Mouse (Mus musculus) CH12.LX (cell line): ENCODE results near the gene Pde9a. TPM values are rescaled to one million over a fixed set of nuclear protein-coding genes. Genes with fewer than 3 reads are reported as not detected.

Source experiments
- DNase-seq: peaks from one replicate; pipeline ENCODE4 v3.0.0-alpha.2; 2013; ENCODE audit errors: extremely low read depth
- H3K27ac ChIP-seq: 2 replicates; pipeline ENCODE4 v1.5.1; 2012; ENCODE audit warnings: low read depth, mild to moderate bottlenecking, control low read depth, moderate library complexity; ENCODE audit not compliant: insufficient read depth
- H3K27me3 ChIP-seq: replicated peaks from 2 replicates; pipeline ENCODE3; 2012; ENCODE audit warnings: inconsistent platforms
- H3K36me3 ChIP-seq, 2 experiments: replicated peaks in 1 of 2; 2 replicates each; pipeline versions ENCODE3 to v1.6.1; 2012; ENCODE audit warnings: inconsistent platforms in 1 of 2, low read length in 1 of 2, mild to moderate bottlenecking in 1 of 2, mixed read lengths in 1 of 2, moderate library complexity in 1 of 2; ENCODE audit not compliant: control insufficient read depth in 1 of 2, insufficient read depth in 1 of 2
- H3K4me1 ChIP-seq, 2 experiments: 2 replicates each; pipeline ENCODE4 v1.6.1; 2012; ENCODE audit warnings: inconsistent platforms in 1 of 2, moderate library complexity in 1 of 2; ENCODE audit not compliant: insufficient read depth in 2 of 2, control insufficient read depth in 1 of 2
- H3K4me2 ChIP-seq: 2 replicates; pipeline ENCODE4 v1.6.1; 2012; ENCODE audit warnings: low read depth, mild to moderate bottlenecking, control low read depth; ENCODE audit not compliant: poor library complexity, insufficient read depth, severe bottlenecking
- H3K4me3 ChIP-seq, 3 experiments: fragments of 150-350 bp in 1 of 3; sonication (generic) in 1 of 3; replicated peaks in 1 of 3; 2 replicates each; pipeline versions ENCODE3 to v1.5.1; 2011 to 2012; ENCODE audit warnings: low read depth in 2 of 3, low read length in 2 of 3, mild to moderate bottlenecking in 2 of 3, moderate library complexity in 2 of 3, control low read depth in 1 of 3, improper control_type of control experiment in 1 of 3, inconsistent platforms in 1 of 3, mixed read lengths in 1 of 3; ENCODE audit not compliant: poor library complexity in 1 of 3
- H3K79me2 ChIP-seq: replicated peaks from 2 replicates; pipeline ENCODE4 v1.6.1; 2012; ENCODE audit warnings: mild to moderate bottlenecking, moderate library complexity; ENCODE audit not compliant: control insufficient read depth, poor library complexity, insufficient read depth, severe bottlenecking; ENCODE audit errors: extremely low read depth
- H3K9ac ChIP-seq: 2 replicates; pipeline ENCODE4 v1.6.1; 2012; ENCODE audit warnings: low read depth, mild to moderate bottlenecking, control low read depth, moderate library complexity; ENCODE audit not compliant: insufficient read depth
- H3K9me3 ChIP-seq: replicated peaks from 2 replicates; pipeline ENCODE3; 2012; ENCODE audit warnings: low read length, inconsistent platforms, mixed read lengths
- CHD1 ChIP-seq: IDR thresholded peaks from 2 replicates; pipeline ENCODE4 v1.6.1; 2012; ENCODE audit warnings: low read depth, low read length, improper control_type of control experiment, inconsistent platforms
- CHD2 ChIP-seq: IDR thresholded peaks from 2 replicates; pipeline ENCODE4 v1.6.1; 2011; ENCODE audit warnings: low read length, improper control_type of control experiment
- ELF1 ChIP-seq: IDR thresholded peaks from 2 replicates; pipeline ENCODE4 v1.6.1; 2014; ENCODE audit warnings: low read depth, mild to moderate bottlenecking, inconsistent platforms, low read length, improper control_type of control experiment
- GABPA ChIP-seq: IDR thresholded peaks from 2 replicates; pipeline ENCODE4 v1.6.1; 2012; ENCODE audit warnings: low read depth, low read length, improper control_type of control experiment, inconsistent platforms; ENCODE audit not compliant: insufficient replicate concordance
- IRF4 ChIP-seq: IDR thresholded peaks from 2 replicates; pipeline ENCODE4 v1.6.1; 2014; ENCODE audit warnings: low read depth, mild to moderate bottlenecking, inconsistent platforms, low read length, improper control_type of control experiment
- JUND ChIP-seq: conservative IDR thresholded peaks from 2 replicates; pipeline ENCODE4 v1.6.1; 2011; ENCODE audit warnings: low read depth, low read length, improper control_type of control experiment
- MAZ ChIP-seq: IDR thresholded peaks from 2 replicates; pipeline ENCODE4 v1.6.1; 2012; ENCODE audit warnings: low read depth, mild to moderate bottlenecking, inconsistent platforms, low read length, improper control_type of control experiment, moderate library complexity
- NRF1 ChIP-seq: IDR thresholded peaks from 2 replicates; pipeline ENCODE4 v1.6.1; 2014; ENCODE audit warnings: low read depth, mild to moderate bottlenecking, inconsistent platforms, low read length, improper control_type of control experiment, moderate library complexity
- PAX5 ChIP-seq: IDR thresholded peaks from 2 replicates; pipeline ENCODE4 v1.6.1; 2012; ENCODE audit warnings: low read length, inconsistent platforms, mixed read lengths
- RAD21 ChIP-seq: IDR thresholded peaks from 2 replicates; pipeline ENCODE4 v1.6.1; 2011; ENCODE audit warnings: low read depth, mild to moderate bottlenecking, low read length, improper control_type of control experiment, moderate library complexity
- SMC3 ChIP-seq: IDR thresholded peaks from 2 replicates; pipeline ENCODE4 v1.6.1; 2011; ENCODE audit warnings: low read depth, low read length, improper control_type of control experiment
- USF1 ChIP-seq: IDR thresholded peaks from 2 replicates; pipeline ENCODE4 v1.6.1; 2014; ENCODE audit warnings: low read depth, mild to moderate bottlenecking, inconsistent platforms, low read length, improper control_type of control experiment
- ZC3H11A ChIP-seq: IDR thresholded peaks from 2 replicates; pipeline ENCODE4 v1.6.1; 2012; ENCODE audit warnings: low read depth, mild to moderate bottlenecking, inconsistent platforms, low read length, improper control_type of control experiment
- ZKSCAN1 ChIP-seq: IDR thresholded peaks from 2 replicates; pipeline ENCODE4 v1.6.1; 2012; ENCODE audit warnings: low read depth, inconsistent platforms, low read length, improper control_type of control experiment, borderline replicate concordance
- ZMIZ1 ChIP-seq: IDR thresholded peaks from 2 replicates; pipeline ENCODE4 v1.6.1; 2012; ENCODE audit warnings: low read depth, mild to moderate bottlenecking, inconsistent platforms, low read length, improper control_type of control experiment
- dilution Hi-C: fragments of 300-500 bp; cut with MboI; formaldehyde crosslinking; loops from 2 replicates; pipeline ENCODE4 v1.14.3; 2020; ENCODE audit warnings: low sequenced_read_pairs; ENCODE audit not compliant: extremely low pct_unique_long_range_greater_than_20kb, extremely low pct_ligation_motif_present
- in situ Hi-C: fragments of 300-500 bp; cut with MboI; formaldehyde crosslinking; loops from 3 replicates; pipeline ENCODE4 v1.14.3; 2019; ENCODE audit warnings: low sequenced_read_pairs, low pct_ligation_motif_present, low pct_unique_long_range_greater_than_20kb, mixed read lengths
- polyA plus RNA-seq: library from polyadenylated mRNA; unstranded; fragments of >175 nt; gene quantifications from 2 replicates; pipeline ENCODE4 v1.2.1, GENCODE M21; 2012; ENCODE audit warnings: low read depth; ENCODE audit not compliant: insufficient read length
- total RNA-seq, 2 experiments: library from RNA; depleted of rRNA; stranded (reverse); fragments of 300-350 nt in 1 of 2; fragments of >200 nt in 1 of 2; gene quantifications; 2 replicates each; pipeline ENCODE4 v1.2.3; 2012 to 2014

Pde9a gene
- total and polyA plus RNA-seq, 3 experiments: not detected

DNA sequence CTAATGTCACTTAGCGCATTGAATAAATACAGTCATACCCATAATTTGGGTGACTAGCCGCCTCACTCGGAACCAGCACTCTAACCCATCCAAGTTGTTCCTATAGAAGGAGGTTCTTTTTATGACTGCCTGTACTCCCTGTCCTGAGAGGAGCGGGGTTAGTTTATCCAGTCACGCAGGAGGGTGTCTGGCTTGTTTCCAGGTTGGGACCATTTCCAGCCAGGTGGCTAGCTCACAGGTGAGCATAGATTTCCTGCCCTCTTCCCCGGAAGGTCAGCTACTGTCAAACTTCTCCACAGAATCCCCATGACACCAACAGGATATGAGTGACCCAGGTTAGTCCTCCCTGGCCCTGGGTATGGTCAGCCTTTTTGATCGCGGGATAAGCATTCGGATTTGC lies 51.5 kb downstream of the Pde9a start:
- Histone ChIP-seq H3K4me3 (no peak overlapping the region), H3K9me3 (no peaks in the 10 kb centered on the region), H3K79me2 (no peaks in the 10 kb centered on the region), H3K36me3 (no peaks in the 10 kb centered on the region), H3K4me2 (no peak overlapping the region), H3K9ac (no peak overlapping the region), H3K4me1 (peaks cover 5 to 21% of the 10 kb centered on the region in 2 experiments; a peak in 3 of 4 replicates), H3K27ac (no peak overlapping the region), H3K27me3 (peaks cover 18% of the 10 kb centered on the region)
- no peak for DNase-seq
- in situ Hi-C loops: no loop called here
- dilution Hi-C loops: no loop called here
- TF ChIP-seq CHD1 (no peak), ZKSCAN1 (no peak), ZMIZ1 (no peak), JUND (no peak), PAX5 (no peak), ZC3H11A (no peak), RAD21 (no peak), MAZ (no peak), GABPA (no peak), SMC3 (no peak), ELF1 (no peak)

DNA sequence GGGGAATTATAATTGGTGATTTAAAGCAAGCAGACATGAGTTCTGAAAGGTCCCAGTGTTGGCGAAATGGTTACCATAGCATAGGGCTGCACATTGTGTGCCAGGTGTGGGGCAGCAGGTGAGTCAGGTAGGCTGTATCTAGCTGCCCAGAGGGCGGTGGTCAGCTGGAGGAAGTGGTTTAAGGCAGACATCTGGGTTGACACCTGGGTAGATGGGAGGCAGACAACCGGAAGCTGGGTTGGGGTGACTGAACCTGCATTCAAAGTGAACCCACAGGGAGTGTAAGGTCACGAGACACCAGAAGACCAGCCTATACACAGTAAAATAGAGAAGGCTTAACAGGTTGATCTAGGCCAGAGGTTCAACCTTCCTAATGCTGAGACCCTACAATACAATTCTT lies 54.0 kb downstream of the Pde9a start:
- Histone ChIP-seq H3K4me1 (peaks cover 0 to 4% of the 10 kb centered on the region in 2 experiments; a peak in 1 of 4 replicates), H3K79me2 (no peaks in the 10 kb centered on the region), H3K36me3 (no peaks in the 10 kb centered on the region), H3K27me3 (peaks cover 38% of the 10 kb centered on the region), H3K9me3 (no peaks in the 10 kb centered on the region), H3K27ac (no peak overlapping the region), H3K4me2 (no peak overlapping the region), H3K4me3 (no peak overlapping the region), H3K9ac (no peak overlapping the region)
- in situ Hi-C loops: no loop called here
- DNase-seq: no peak
- dilution Hi-C loops: no loop called here
- TF ChIP-seq CHD2 (no peak), USF1 (no peak), SMC3 (no peak), IRF4 (no peak), NRF1 (no peak)
